Mouse (Mus musculus): Measurements from ENCODE around the gene Tmem119. TPM values are rescaled to one million over a fixed set of nuclear protein-coding genes. Genes with fewer than 3 reads are reported as not detected.
A peak's percentile ranks its signal among the peaks of the same experiment; 100 is the strongest.

The Tmem119 gene
- total RNA-seq, 2 experiments from 2014 or later: 3.0 to 3.6 TPM

- DNase-seq: peak; percentile 10
These were observed 34.4 kb downstream of the Tmem119 start for GRCm38 (mm10) chr5:113765641-113766526.

- no peak for DNase-seq
These were observed 35.9 kb downstream of the Tmem119 start for GRCm38 (mm10) chr5:113764426-113764825.

- no peak for DNase-seq
These were observed 38.7 kb downstream of the Tmem119 start for GRCm38 (mm10) chr5:113761585-113761984.

GRCm38 (mm10) chr5:113755347-113756030, 44.8 kb downstream of the Tmem119 start:
- no peak for DNase-seq

- DNase-seq: no peak
These were observed 48.7 kb downstream of the Tmem119 start for GRCm38 (mm10) chr5:113751521-113752157.

GRCm38 (mm10) chr5:113748556-113749331, 51.6 kb downstream of the Tmem119 start:
- no peak for DNase-seq

GRCm38 (mm10) chr5:113747629-113748028, 52.7 kb downstream of the Tmem119 start:
- no peak for DNase-seq

Other genes with a start within 250 kb of the Tmem119 start
- gene Cmklr1, start 150.1 kb downstream of the Tmem119 start, total RNA-seq (2021): 10 to 100 TPM; 14.6 to 15.4 TPM
- gene 1700069L16Rik, start 75.7 kb downstream of the Tmem119 start, total RNA-seq (2021): not detected
- gene Ficd, start 64.7 kb downstream of the Tmem119 start, total RNA-seq (2021): 1 to 10 TPM; 4.8 to 5.9 TPM
- gene Sart3, start 28.0 kb downstream of the Tmem119 start, total RNA-seq (2021): 1 to 10 TPM; 5.8 to 8.2 TPM
- gene Iscu, start 27.8 kb downstream of the Tmem119 start, total RNA-seq (2021): 100 to 1,000 TPM; 126 to 135 TPM
- gene Selplg, start 32.1 kb upstream of the Tmem119 start, total RNA-seq (2021): 1 to 10 TPM in 1 of 2 experiments, under 1 TPM in 1; 0.43 to 1.2 TPM
- 10 to 100 TPM; 11.9 to 17.1 TPM for gene Coro1c, start 108.2 kb upstream of the Tmem119 start, total RNA-seq (2021)
- 1 to 10 TPM; 6.5 to 6.7 TPM for gene Ssh1, start 193.4 kb upstream of the Tmem119 start, total RNA-seq (2021)
- not detected for gene Dao, start 203.2 kb upstream of the Tmem119 start, total RNA-seq (2021)

Measured in gastrocnemius, postnatal 25 days (tissue).